Mouse (Mus musculus): ENCODE data around the gene Slc11a1. TPM values are rescaled to one million over a fixed set of nuclear protein-coding genes. Genes with fewer than 3 reads are reported as not detected.

Slc11a1 gene
- polyA plus RNA-seq (2021; fragmentation: Nextera tagmentation) = 1.3 and 3.5 TPM in 2 replicates
- long read RNA-seq, experiment 1, partial matches to known transcripts = 6 of 7 reads
- long read RNA-seq, experiment 1, other reads (novel, unspliced or antisense) = 1 of 7 reads
- long read RNA-seq, experiment 2, partial matches to known transcripts = 4 of 6 reads
- long read RNA-seq, experiment 2, other reads (novel, unspliced or antisense) = 1 of 6 reads

GRCm38 (mm10) chr1:74374980-74375379 is at the start of gene Slc11a1:
Gene Slc11a1 (plus strand): TSS chr1:74375195.

DNA sequence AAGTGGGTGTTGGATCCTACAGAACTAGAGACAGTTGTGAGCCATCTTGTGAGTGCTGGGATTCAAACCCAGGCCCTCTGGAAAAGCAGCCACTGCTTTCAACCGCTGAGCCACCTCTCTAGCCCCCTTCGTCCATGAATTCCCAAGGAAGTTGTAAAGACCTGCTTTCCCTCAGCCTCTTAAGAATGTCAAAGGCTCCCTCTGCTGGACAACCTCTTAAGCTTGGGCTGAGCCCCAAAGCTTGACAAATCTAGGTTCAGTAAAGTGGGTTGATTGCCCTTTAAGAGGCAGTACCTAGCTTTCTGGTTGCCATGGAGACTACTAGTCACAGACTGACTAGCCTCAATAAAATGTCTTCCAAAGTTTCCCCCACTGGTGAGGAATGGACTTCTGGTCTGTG is 13.2 kb upstream of the Slc11a1 start, which contains the start of gene Catip:
TSS of gene Catip (plus strand) at position 297 of the 400 bp plus-strand sequence.

GRCm38 (mm10) chr1:74390924-74391748 is 16.1 kb downstream of the Slc11a1 start, which contains the start of gene Ctdsp1:
Gene Ctdsp1 (plus strand): TSS chr1:74391509.

DNA sequence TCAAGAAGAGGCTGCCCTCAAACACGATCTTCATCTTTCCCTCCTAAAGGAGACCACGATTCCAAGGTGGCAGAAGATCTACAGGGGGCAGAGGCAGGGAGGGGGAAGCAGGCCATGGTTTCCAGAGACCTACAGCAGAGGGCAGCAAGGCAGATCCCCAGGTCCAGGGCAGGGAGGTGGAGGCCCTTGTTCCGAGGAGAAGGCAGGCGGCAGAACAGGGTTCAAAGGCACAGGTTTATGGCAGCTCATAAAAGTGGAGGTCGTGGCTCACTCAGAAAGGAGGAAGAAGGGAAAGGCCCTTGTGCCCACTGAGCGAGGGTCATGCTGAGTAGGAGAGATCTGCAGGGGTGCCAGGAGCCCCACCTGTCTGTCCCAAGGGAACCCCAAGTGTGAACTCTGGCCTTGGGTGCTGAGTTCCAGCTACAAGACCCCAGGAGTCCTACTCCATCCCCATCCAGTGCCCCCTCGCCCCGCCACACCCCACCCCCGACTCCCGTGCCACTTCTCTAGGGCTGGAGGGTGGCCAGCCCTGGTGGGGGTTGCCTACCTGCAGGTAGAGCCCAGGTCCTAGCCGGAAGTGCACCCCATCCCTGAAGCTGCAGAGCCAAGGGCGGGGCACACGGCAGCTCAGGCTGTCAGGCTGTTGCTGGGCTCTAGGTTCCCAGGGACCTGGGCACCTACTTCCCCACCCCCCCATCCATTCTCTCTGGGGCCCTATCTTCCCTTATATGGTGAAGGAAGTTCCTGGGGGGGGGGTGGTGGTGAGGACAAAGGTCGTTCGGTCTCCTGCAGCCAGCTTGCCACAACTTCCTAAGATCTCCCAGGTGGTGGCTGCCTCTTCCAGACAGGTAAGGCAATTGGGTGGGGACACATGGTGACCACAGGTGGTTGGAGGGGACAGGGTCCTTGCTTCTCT is 33.9 kb downstream of the Slc11a1 start, which contains the start of gene Vil1:
TSS of gene Vil1 (plus strand) at position 788 of the 916 bp plus-strand sequence.

Small RNA genes lying within 50 kb of the gene (microRNA-seq; reads per million reads assigned to microRNA genes)
- 6,913 reads per million, percentile 93 among the genes with 10 or more reads in this experiment for gene Mir26b

Other genes with a start within 250 kb of the Slc11a1 start
- not detected in 2 replicates for gene Rufy4, start 249.7 kb upstream of the Slc11a1 start, polyA plus RNA-seq (2021; fragmentation: Nextera tagmentation)
- 0.09 and 0.11 TPM in 2 replicates for gene Cxcr2, start 221.2 kb upstream of the Slc11a1 start, polyA plus RNA-seq (2021; fragmentation: Nextera tagmentation)
- not detected in 2 replicates for gene Cxcr1, start 180.6 kb upstream of the Slc11a1 start, polyA plus RNA-seq (2021; fragmentation: Nextera tagmentation)
- 181 and 207 TPM in 2 replicates for gene Arpc2, start 139.1 kb upstream of the Slc11a1 start, polyA plus RNA-seq (2021; fragmentation: Nextera tagmentation)
- gene Gpbar1, start 96.6 kb upstream of the Slc11a1 start, polyA plus RNA-seq (2021; fragmentation: Nextera tagmentation) = not detected in 2 replicates
- 273 and 283 TPM in 2 replicates for gene Aamp, start 90.5 kb upstream of the Slc11a1 start, polyA plus RNA-seq (2021; fragmentation: Nextera tagmentation)
- 237 and 250 TPM in 2 replicates for gene Pnkd, start 90.3 kb upstream of the Slc11a1 start, polyA plus RNA-seq (2021; fragmentation: Nextera tagmentation)
- 26.0 and 33.6 TPM in 2 replicates for gene Tmbim1, start 69.6 kb upstream of the Slc11a1 start, polyA plus RNA-seq (2021; fragmentation: Nextera tagmentation)
- gene Catip, start 13.1 kb upstream of the Slc11a1 start, polyA plus RNA-seq (2021; fragmentation: Nextera tagmentation) = 1.3 and 2.3 TPM in 2 replicates
- 4.4 and 5.3 TPM in 2 replicates for gene Ctdsp1, start 16.3 kb downstream of the Slc11a1 start, polyA plus RNA-seq (2021; fragmentation: Nextera tagmentation)
- gene Vil1, start 34.2 kb downstream of the Slc11a1 start, polyA plus RNA-seq (2021; fragmentation: Nextera tagmentation) = 0.38 and 0.40 TPM in 2 replicates
- gene Cnot9, start 130.9 kb downstream of the Slc11a1 start, polyA plus RNA-seq (2021; fragmentation: Nextera tagmentation) = 19.1 and 19.8 TPM in 2 replicates
- gene Plcd4, start 167.7 kb downstream of the Slc11a1 start, polyA plus RNA-seq (2021; fragmentation: Nextera tagmentation) = 19.1 and 19.4 TPM in 2 replicates
- 12.2 and 20.4 TPM in 2 replicates for gene Usp37, start 169.1 kb downstream of the Slc11a1 start, polyA plus RNA-seq (2021; fragmentation: Nextera tagmentation)
- gene Zfp142, start 213.1 kb downstream of the Slc11a1 start, polyA plus RNA-seq (2021; fragmentation: Nextera tagmentation) = 8.6 and 9.7 TPM in 2 replicates
- 21.9 and 22.1 TPM in 2 replicates for gene Bcs1l, start 213.1 kb downstream of the Slc11a1 start, polyA plus RNA-seq (2021; fragmentation: Nextera tagmentation)
- 17.9 and 19.7 TPM in 2 replicates for gene Rnf25, start 226.2 kb downstream of the Slc11a1 start, polyA plus RNA-seq (2021; fragmentation: Nextera tagmentation)
- gene Stk36, start 226.2 kb downstream of the Slc11a1 start, polyA plus RNA-seq (2021; fragmentation: Nextera tagmentation) = 0.70 and 0.83 TPM in 2 replicates